Mouse (Mus musculus): ENCODE measurements around the gene Hoxa13.
A peak's percentile ranks its signal among the peaks of the same experiment; 100 is the strongest.

The Hoxa13 gene

GRCm38 (mm10) chr6:52252016-52252774, 8.5 kb downstream of the Hoxa13 start:
- DNase-seq (ENCODE audit: low spot score in 2 of 2): no peak

GRCm38 (mm10) chr6:52251177-52251879, 9.4 kb downstream of the Hoxa13 start:
- peak in 1 of 2 experiments; percentile 14 for DNase-seq (ENCODE audit: low spot score in 2 of 2)

DNA sequence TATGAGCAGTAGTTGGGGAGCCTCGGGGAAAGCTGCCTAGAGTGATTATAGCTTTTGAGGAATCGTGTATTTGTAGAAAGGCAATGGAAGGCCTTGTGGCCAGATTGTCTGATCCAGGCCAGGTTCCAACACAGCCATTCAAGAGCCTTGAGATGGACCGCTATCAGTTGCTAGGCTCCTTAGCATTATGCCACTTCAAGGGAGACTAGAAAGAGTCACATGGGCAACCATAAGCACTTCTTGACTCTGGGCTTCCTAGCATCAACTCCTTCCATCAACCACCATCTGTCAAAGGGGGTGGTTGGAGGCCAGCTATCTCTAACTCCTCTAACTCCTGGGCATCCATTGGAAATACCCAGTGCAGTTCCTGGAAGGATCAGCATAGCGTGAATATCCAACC, 10.9 kb downstream of the Hoxa13 start:
- DNase-seq (ENCODE audit: low spot score in 2 of 2): peak in 1 of 2 experiments; percentile 6

GRCm38 (mm10) chr6:52249415-52249738, 11.3 kb downstream of the Hoxa13 start:
- peak in 1 of 2 experiments; percentile 16 for DNase-seq (ENCODE audit: low spot score in 2 of 2)

GRCm38 (mm10) chr6:52248638-52249414, 11.9 kb downstream of the Hoxa13 start:
- DNase-seq (ENCODE audit: low spot score in 2 of 2): peak in 1 of 2 experiments; percentile 16

DNA sequence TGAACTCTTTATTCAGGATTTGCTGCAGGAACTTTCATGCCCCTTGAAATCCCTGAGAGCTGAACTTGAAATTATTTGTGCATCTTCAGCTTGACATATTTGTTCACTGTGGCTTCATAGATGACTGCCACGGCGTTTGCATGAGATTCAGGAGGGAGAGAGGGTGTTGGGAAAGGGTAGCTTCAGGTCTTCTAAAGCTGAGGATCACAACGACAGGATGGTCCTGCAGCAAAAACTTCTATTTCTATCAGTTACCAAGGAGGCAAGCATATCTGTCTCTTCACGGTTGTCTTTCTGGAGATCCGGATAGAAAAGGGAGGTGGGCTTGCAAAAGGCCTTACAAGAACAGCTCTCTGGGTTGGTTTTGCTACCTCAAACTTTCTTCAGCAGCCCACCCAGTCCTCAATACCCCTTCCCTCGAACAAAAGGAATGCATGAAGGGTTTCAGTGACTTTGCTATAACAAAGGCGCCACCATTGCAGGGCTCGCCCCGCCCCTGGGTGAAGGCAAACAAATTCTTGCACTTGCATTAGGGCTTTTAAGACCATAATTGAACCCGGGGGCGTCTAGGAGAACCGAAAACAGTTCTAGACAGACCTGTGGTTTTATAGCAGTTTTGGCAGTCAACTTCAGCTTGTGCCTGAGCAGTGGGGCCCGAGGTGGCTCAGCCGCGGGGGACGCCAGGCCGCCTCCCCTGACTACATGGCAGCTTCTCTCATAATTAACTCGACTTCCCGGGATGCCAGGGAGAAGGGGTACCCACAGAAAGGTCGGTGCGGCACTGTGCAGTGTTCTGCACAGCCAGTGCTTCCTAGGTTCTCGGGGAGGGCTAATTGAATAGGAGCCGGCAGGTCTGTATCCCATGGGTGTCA, 12.7 kb downstream of the Hoxa13 start:
- peak in 1 of 2 experiments; percentile 13 for DNase-seq (ENCODE audit: low spot score in 2 of 2)

GRCm38 (mm10) chr6:52246916-52247315, 13.8 kb downstream of the Hoxa13 start:
- DNase-seq (ENCODE audit: low spot score in 2 of 2): no peak

DNA sequence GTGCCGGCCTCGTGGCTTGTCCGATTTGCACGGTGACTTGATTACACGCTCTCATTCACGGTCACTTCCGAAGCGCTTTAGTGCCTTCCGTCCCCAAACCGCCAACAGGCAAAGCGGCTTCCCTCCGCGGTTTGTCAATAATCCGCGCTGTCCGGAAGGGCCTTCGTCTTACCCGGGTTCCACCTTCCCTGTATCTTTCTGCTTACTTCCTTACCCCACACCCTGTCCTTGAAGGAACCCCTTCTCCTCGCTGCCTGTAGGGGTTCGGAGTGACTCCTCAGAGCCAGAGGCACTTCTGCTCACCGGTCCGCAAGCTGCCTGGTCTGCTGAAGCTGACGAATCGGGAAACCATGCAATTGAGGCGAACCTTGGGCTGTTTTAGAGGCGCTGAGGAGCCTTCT, 14.3 kb downstream of the Hoxa13 start:
- DNase-seq (ENCODE audit: low spot score in 2 of 2): no peak

- no peak for DNase-seq (ENCODE audit: low spot score in 2 of 2)
These were observed 14.9 kb downstream of the Hoxa13 start, which contains the start of gene Hoxa11 for GRCm38 (mm10) chr6:52245757-52246142. Gene Hoxa11 (minus strand): TSS chr6:52245810.

GRCm38 (mm10) chr6:52245040-52245756, 15.5 kb downstream of the Hoxa13 start:
- DNase-seq (ENCODE audit: low spot score in 2 of 2): no peak

DNA sequence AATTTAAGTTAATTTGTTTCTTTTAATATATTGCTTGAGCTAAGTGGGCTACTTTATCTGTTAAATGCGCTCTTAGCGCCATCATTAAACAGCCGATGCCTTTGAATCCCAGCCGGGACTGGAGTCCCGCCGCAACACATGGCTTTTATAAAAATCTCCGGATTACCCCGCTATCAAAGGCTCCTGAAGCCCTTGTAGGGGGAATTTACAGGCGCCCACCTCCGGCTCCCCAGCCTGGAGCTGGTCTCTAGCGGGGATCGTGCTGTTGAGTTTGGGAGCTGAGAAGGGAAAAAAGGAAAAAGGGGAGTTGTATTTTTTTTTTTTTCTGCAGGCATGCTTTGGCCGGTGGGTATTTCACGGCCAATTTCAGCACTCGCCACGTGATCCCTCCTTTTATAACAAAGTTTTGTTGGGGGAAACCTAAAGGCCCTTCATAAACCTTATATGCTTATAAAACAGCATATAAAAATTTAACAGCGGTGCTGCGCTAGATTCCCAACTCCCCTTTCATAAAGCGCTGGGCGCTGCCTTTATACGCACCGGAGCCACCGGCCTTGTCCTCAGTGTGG, 16.1 kb downstream of the Hoxa13 start:
- DNase-seq (ENCODE audit: low spot score in 2 of 2): no peak

DNA sequence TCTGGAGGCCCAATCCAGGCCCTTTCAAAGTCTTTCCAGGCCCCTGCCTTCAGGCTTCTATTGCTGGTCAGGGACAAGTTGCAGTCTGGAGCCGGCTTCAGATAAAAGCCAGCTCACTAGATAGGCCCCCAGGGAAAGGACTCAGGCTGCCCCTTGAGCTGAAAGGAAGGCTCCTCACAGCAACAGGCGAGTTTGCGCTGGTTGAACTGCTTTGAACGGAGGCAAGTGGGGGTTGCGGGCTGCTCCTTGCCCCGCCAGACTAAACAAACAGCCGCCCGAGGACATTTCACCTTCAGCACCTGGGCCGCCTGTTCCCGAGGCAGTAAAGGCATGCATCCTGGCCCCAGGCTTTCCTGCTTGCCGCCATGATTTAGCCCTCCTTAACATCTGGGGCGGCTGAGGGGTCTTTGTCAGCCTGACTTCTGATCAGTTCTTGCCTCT, 17.0 kb downstream of the Hoxa13 start:
- no peak for DNase-seq (ENCODE audit: low spot score in 2 of 2)

- DNase-seq (ENCODE audit: low spot score in 2 of 2): no peak
These were observed 17.8 kb downstream of the Hoxa13 start for GRCm38 (mm10) chr6:52242801-52243332.

- no peak for DNase-seq (ENCODE audit: low spot score in 2 of 2)
These were observed 19.6 kb downstream of the Hoxa13 start for GRCm38 (mm10) chr6:52241001-52241621.

DNA sequence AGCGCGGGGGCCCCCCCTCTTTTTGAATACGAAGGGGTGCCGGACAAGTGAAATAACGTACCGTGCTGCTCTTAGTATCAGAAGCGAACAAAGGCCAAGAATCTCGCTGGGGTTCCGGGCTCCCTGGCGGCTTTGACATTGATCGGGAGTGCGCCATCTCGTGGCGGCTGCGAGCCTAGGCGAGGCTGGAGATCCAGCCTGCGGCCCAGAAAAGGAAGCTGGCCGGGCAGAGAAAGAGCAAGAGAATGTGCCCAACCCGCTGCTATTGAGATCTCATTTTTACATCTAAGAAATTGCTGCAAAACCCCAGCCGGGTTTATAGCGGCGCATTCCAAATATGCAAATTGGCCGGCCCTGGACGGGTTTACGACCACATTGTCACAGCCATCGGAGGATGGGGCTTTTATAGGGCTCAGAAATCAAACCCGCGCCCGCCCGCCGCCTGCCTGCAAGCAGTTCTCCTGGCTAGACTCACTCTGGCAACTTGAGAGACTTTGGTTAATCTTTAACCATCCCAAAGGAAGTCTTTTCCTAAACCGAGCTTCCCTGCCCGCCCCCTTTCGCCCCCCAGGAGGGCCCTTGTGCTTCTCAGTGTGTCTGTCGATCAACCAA, 20.2 kb downstream of the Hoxa13 start, which contains the start of gene Hoxa10:
Gene Hoxa10 (minus strand): TSS at position 466 of the 612 bp plus-strand sequence.
- DNase-seq (ENCODE audit: low spot score in 2 of 2): peak in 1 of 2 experiments; percentile 68

GRCm38 (mm10) chr6:52239625-52240388, 20.9 kb downstream of the Hoxa13 start:
- no peak for DNase-seq (ENCODE audit: low spot score in 2 of 2)

- no peak for DNase-seq (ENCODE audit: low spot score in 2 of 2)
These were observed 21.7 kb downstream of the Hoxa13 start for GRCm38 (mm10) chr6:52238976-52239375.

DNA sequence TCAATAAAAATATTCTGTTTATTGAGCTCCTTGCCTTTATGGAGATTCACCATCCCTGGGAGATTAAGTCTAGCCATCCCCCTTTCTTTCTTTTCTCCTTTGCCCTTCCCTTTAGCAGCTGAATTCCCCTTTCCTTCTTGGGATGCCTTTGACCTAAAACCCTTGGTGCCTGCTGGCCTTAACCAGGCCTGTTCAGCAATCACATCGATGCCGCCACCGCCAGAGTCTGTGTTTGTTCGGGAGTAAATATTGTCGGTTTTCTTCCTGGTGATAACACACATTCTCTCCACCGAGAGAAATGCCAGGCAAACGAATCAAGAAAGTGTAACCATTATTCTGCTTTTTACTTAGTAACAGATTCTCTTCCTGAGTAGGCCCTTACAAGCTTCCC, 22.5 kb downstream of the Hoxa13 start:
- no peak for DNase-seq (ENCODE audit: low spot score in 2 of 2)

Measured in cerebellum, postnatal 4 days (tissue).